Mouse (Mus musculus) kidney, adult 2 months (tissue): ENCODE results near the gene Gm37240.

Experiments used
- CTCF ChIP-seq: fragments of 200-500 bp; conservative IDR thresholded peaks from 2 replicates; pipeline ENCODE4 v1.5.1; 2011; ENCODE audit warnings: low read depth, mild to moderate bottlenecking, control low read depth, low read length, moderate library complexity, mixed read lengths; ENCODE audit not compliant: insufficient read depth, insufficient read length
- POLR2A ChIP-seq: fragments of 200-500 bp; IDR thresholded peaks from one replicate; pipeline ENCODE4 v1.6.1; 2011; ENCODE audit warnings: low read depth, low read length, control low read depth

GRCm38 (mm10) chr3:84890983-84891382, 996.3 kb downstream of the Gm37240 start:
- TF ChIP-seq CTCF (no peak), POLR2A (no peak)
